Mouse (Mus musculus) liver, embryonic 14.5 days (tissue): Measurements from ENCODE around the gene Rplp0.

Source experiments
- CTCF ChIP-seq: IDR thresholded peaks from 2 replicates; pipeline ENCODE4 v1.5.1; 2016; ENCODE audit warnings: antibody characterized with exemption, low read depth, control low read depth
- EP300 ChIP-seq: IDR thresholded peaks from 2 replicates; pipeline ENCODE4 v1.6.1; 2016; ENCODE audit warnings: antibody characterized with exemption, low read depth

DNA sequence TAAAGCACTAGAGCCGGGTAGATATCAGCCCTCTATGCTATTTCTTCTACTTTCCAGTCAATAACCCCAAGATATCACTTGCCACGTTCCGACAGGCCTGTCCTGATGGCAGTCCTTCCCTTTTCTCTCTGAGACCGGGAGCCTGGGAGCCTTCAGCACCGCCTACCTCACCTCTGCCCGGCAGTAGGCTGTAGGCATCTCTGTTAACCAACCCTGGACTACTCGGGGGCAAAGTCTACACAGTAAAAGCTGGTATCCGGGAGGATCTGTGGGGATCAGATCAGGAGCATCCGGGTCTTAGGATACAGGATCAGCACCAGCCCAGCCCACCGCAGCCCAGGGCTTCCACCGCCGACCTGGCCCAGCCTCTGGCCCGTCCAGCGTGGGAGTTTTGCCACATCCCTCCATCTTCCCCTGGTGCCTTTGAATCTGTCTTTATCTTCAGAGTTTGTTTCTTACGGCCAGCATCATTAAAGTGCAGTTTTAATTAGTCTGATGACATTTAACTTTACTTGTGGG, 36.2 kb upstream of the Rplp0 start:
- no peak for TF ChIP-seq CTCF
- no peak for TF ChIP-seq EP300
